In genomic region chr9:108459939-108460318, GRCm38 (mm10) we compare ENCODE assay signal across 8 mouse cellular contexts. TPM values are rescaled to one million over a fixed set of nuclear protein-coding genes. Genes with fewer than 3 reads are reported as not detected.
DNase-seq lines count a peak whose midpoint lies in the region; ATAC-seq and TF ChIP-seq lines count a peak whose summit lies in the region.

No protein-coding gene starts in this region.

- no peak for TF ChIP-seq CTCF in small intestine, adult 2 months (IDR thresholded peaks at IDR 0.05; ENCODE audit: extremely low read depth, insufficient read length, insufficient replicate concordance, low read depth, low read length)

- peaks cover 25% of the 10 kb centered on the region for H3K4me1 ChIP-seq in lung, embryonic 16.5 days (replicated peaks; ENCODE audit: control insufficient read depth, insufficient read depth, low read length)
- H3K4me1 ChIP-seq in forebrain, embryonic 14.5 days (ENCODE audit: control insufficient read depth, insufficient read depth, low read length): peaks cover 11% of the 10 kb centered on the region
- peaks cover 21% of the 10 kb centered on the region for H3K4me1 ChIP-seq in limb, embryonic 15.5 days
- H3K4me1 ChIP-seq in small intestine, adult 2 months (ENCODE audit: control insufficient read depth, insufficient read depth, insufficient read length, low read length): peaks cover 10% of the 10 kb centered on the region

- no peak for ATAC-seq in lung, embryonic 16.5 days (ENCODE audit: low read depth)
- ATAC-seq in forebrain, embryonic 14.5 days: peak; percentile 18; the same call in 1 of the 2 replicates
- no peak for ATAC-seq in limb, embryonic 15.5 days (ENCODE audit: insufficient number of reproducible peaks, low FRiP score, low TSS enrichment, low read depth)

- TF ChIP-seq POLR2A in small intestine, adult 2 months (IDR thresholded peaks at IDR 0.05; ENCODE audit: low read depth, low read length): no peak

- 68% methylated on average over 1 of the region's 1 CpGs for WGBS in lung, embryonic 16.5 days
- 90% methylated on average over 1 of the region's 1 CpGs for WGBS in forebrain, embryonic 14.5 days
- 72% methylated on average over 1 of the region's 1 CpGs for WGBS in limb, embryonic 15.5 days
- WGBS in small intestine, adult 2 months: 55% methylated on average over 1 of the region's 1 CpGs

- H3K9me3 ChIP-seq in lung, embryonic 16.5 days (ENCODE audit: control insufficient read depth, low read length): no peaks in the 10 kb centered on the region
- no peaks in the 10 kb centered on the region for H3K9me3 ChIP-seq in forebrain, embryonic 14.5 days (replicated peaks; ENCODE audit: control insufficient read depth, low read length)
- H3K9me3 ChIP-seq in limb, embryonic 15.5 days: no peaks in the 10 kb centered on the region

- H3K4me2 ChIP-seq in lung, embryonic 16.5 days (ENCODE audit: low read depth, low read length): peak overlapping the region; percentile 84
- peak overlapping the region; percentile 86 for H3K4me2 ChIP-seq in forebrain, embryonic 14.5 days (ENCODE audit: low read length)
- H3K4me2 ChIP-seq in limb, embryonic 15.5 days: peak overlapping the region; percentile 69

- DNase-seq in lung, postnatal 14 days: no peak
- no peak for DNase-seq in forebrain, embryonic 14.5 days (ENCODE audit: low spot score)
- DNase-seq in gastrocnemius, postnatal 10 days: no peak
- no peak for DNase-seq in retina, embryonic 14.5 days (ENCODE audit: low spot score)
- no peak for DNase-seq in adrenal gland, adult (ENCODE audit: inconsistent age in 2 of 2, low spot score in 1 of 2)

- H3K9ac ChIP-seq in lung, embryonic 16.5 days (ENCODE audit: low read length): peak overlapping the region; percentile 87
- no peak overlapping the region for H3K9ac ChIP-seq in forebrain, embryonic 14.5 days (ENCODE audit: low read length)
- no peak overlapping the region for H3K9ac ChIP-seq in limb, embryonic 15.5 days

- peaks cover 14% of the 10 kb centered on the region for H3K36me3 ChIP-seq in lung, embryonic 16.5 days (ENCODE audit: control insufficient read depth, insufficient read depth, low read length)
- H3K36me3 ChIP-seq in forebrain, embryonic 14.5 days (ENCODE audit: control insufficient read depth, insufficient read depth, low read length): peaks cover 21% of the 10 kb centered on the region
- peaks cover 22% of the 10 kb centered on the region for H3K36me3 ChIP-seq in limb, embryonic 15.5 days
- H3K36me3 ChIP-seq in small intestine, adult 2 months (ENCODE audit: control insufficient read depth, insufficient read depth, low read length): peaks cover 17% of the 10 kb centered on the region

- peak overlapping the region; percentile 97 for H3K27ac ChIP-seq in lung, embryonic 16.5 days (ENCODE audit: low read length)
- 0 out of 2 replicates have a peak overlapping the region, but pooled peaks have one; percentile 58 for H3K27ac ChIP-seq in forebrain, embryonic 14.5 days (ENCODE audit: low read depth, low read length)
- peak overlapping the region; percentile 92 for H3K27ac ChIP-seq in limb, embryonic 15.5 days
- H3K27ac ChIP-seq in small intestine, adult 2 months (ENCODE audit: insufficient read depth, low read depth, low read length): peak overlapping the region; percentile 66; the same call in 1 of the 2 replicates

- no peaks in the 10 kb centered on the region for H3K27me3 ChIP-seq in lung, embryonic 16.5 days (ENCODE audit: control insufficient read depth, insufficient read depth, low read depth, low read length)
- H3K27me3 ChIP-seq in forebrain, embryonic 14.5 days (replicated peaks; ENCODE audit: control insufficient read depth, insufficient read depth, low read length): no peaks in the 10 kb centered on the region
- no peaks in the 10 kb centered on the region for H3K27me3 ChIP-seq in limb, embryonic 15.5 days
- H3K27me3 ChIP-seq in small intestine, adult 2 months (ENCODE audit: control insufficient read depth, insufficient read depth, low read length): no peaks in the 10 kb centered on the region

- peak overlapping the region; percentile 71 for H3K4me3 ChIP-seq in lung, embryonic 16.5 days (ENCODE audit: low read length)
- H3K4me3 ChIP-seq in forebrain, embryonic 14.5 days (ENCODE audit: low read depth, low read length): peak overlapping the region; percentile 86
- peak overlapping the region; percentile 90 for H3K4me3 ChIP-seq in limb, embryonic 15.5 days
- peak overlapping the region; percentile 90 for H3K4me3 ChIP-seq in small intestine, adult 2 months (ENCODE audit: low read depth, low read length)

RNA-seq across cellular contexts. Expression of gene Ccdc71, which starts 0.4 kb away (rescaled TPM):
- 50.7 and 58.0 TPM in 2 replicates for polyA plus RNA-seq in lung, embryonic 16.5 days (2015; fragmentation: Nextera tagmentation; extraction: Ambion mirVana)
- 45.2 and 49.6 TPM in 2 replicates for polyA plus RNA-seq in forebrain, embryonic 14.5 days (2014; fragmentation: Nextera tagmentation; extraction: Ambion mirVana)
- polyA plus RNA-seq in limb, embryonic 15.5 days (2015; fragmentation: Nextera tagmentation; extraction: Ambion mirVana): 56.3 and 57.8 TPM in 2 replicates
- polyA plus RNA-seq in small intestine, adult 2 months (2012; rRNA removed): 11.8 and 20.1 TPM in 2 replicates
- total RNA-seq in gastrocnemius, postnatal 10 days (2021): 10 to 100 TPM; 20.9 to 21.2 TPM

RNA-seq across cellular contexts. Expression of gene Klhdc8b, which starts 1.5 kb away (rescaled TPM):
- 76.6 and 89.7 TPM in 2 replicates for polyA plus RNA-seq in lung, embryonic 16.5 days (2015; fragmentation: Nextera tagmentation; extraction: Ambion mirVana)
- polyA plus RNA-seq in forebrain, embryonic 14.5 days (2014; fragmentation: Nextera tagmentation; extraction: Ambion mirVana): 47.9 and 52.6 TPM in 2 replicates
- 30.6 and 32.5 TPM in 2 replicates for polyA plus RNA-seq in limb, embryonic 15.5 days (2015; fragmentation: Nextera tagmentation; extraction: Ambion mirVana)
- polyA plus RNA-seq in small intestine, adult 2 months (2012; rRNA removed): 13.4 and 19.7 TPM in 2 replicates
- total RNA-seq in gastrocnemius, postnatal 10 days (2021): 1 to 10 TPM; 8.0 to 8.8 TPM

RNA-seq across cellular contexts. Expression of gene Lamb2, which starts 19.6 kb away (rescaled TPM):
- 86.0 and 95.5 TPM in 2 replicates for polyA plus RNA-seq in lung, embryonic 16.5 days (2015; fragmentation: Nextera tagmentation; extraction: Ambion mirVana)
- polyA plus RNA-seq in forebrain, embryonic 14.5 days (2014; fragmentation: Nextera tagmentation; extraction: Ambion mirVana): 12.0 and 17.2 TPM in 2 replicates
- polyA plus RNA-seq in limb, embryonic 15.5 days (2015; fragmentation: Nextera tagmentation; extraction: Ambion mirVana): 78.4 and 79.9 TPM in 2 replicates
- 22.3 and 23.3 TPM in 2 replicates for polyA plus RNA-seq in small intestine, adult 2 months (2012; rRNA removed)
- total RNA-seq in gastrocnemius, postnatal 10 days (2021): 100 to 1,000 TPM; 156 to 169 TPM

RNA-seq across cellular contexts. Expression of gene BC048562, which starts 23.6 kb away (rescaled TPM):
- polyA plus RNA-seq in lung, embryonic 16.5 days (2015; fragmentation: Nextera tagmentation; extraction: Ambion mirVana): not detected in 2 replicates
- not detected in 2 replicates for polyA plus RNA-seq in forebrain, embryonic 14.5 days (2014; fragmentation: Nextera tagmentation; extraction: Ambion mirVana)
- polyA plus RNA-seq in limb, embryonic 15.5 days (2015; fragmentation: Nextera tagmentation; extraction: Ambion mirVana): not detected in 2 replicates
- polyA plus RNA-seq in small intestine, adult 2 months (2012; rRNA removed): not detected in 2 replicates
- not detected for total RNA-seq in gastrocnemius, postnatal 10 days (2021)

RNA-seq across cellular contexts. Expression of gene Usp19, which starts 30.5 kb away (rescaled TPM):
- 59.1 and 61.0 TPM in 2 replicates for polyA plus RNA-seq in lung, embryonic 16.5 days (2015; fragmentation: Nextera tagmentation; extraction: Ambion mirVana)
- 48.0 and 64.1 TPM in 2 replicates for polyA plus RNA-seq in forebrain, embryonic 14.5 days (2014; fragmentation: Nextera tagmentation; extraction: Ambion mirVana)
- polyA plus RNA-seq in limb, embryonic 15.5 days (2015; fragmentation: Nextera tagmentation; extraction: Ambion mirVana): 61.4 and 63.3 TPM in 2 replicates
- polyA plus RNA-seq in small intestine, adult 2 months (2012; rRNA removed): 48.5 and 84.5 TPM in 2 replicates
- total RNA-seq in gastrocnemius, postnatal 10 days (2021): 100 to 1,000 TPM in 1 of 2 experiments, 10 to 100 TPM in 1; 91.5 to 109 TPM
